Mouse (Mus musculus): Measurements from ENCODE around the gene Rnf114. TPM values are rescaled to one million over a fixed set of nuclear protein-coding genes. Genes with fewer than 3 reads are reported as not detected.

The Rnf114 gene
- total and polyA plus RNA-seq, 2 experiments from 2014 or later: 83.4 to 84.2 TPM

GRCm38 (mm10) chr2:167529935-167530513 is 37.6 kb downstream of the Rnf114 start:
- TF ChIP-seq CTCF (IDR thresholded peaks at IDR 0.05): no peak
- WGBS: 34% methylated on average over 5 of the region's 5 CpGs
- no peaks in the 10 kb centered on the region for H3K27me3 ChIP-seq (ENCODE audit: insufficient read depth, low read length)
- DNase-seq (ENCODE audit: low spot score): no peak
- no peaks in the 10 kb centered on the region for H3K36me3 ChIP-seq (ENCODE audit: insufficient read depth, low read length)
- ATAC-seq (ENCODE audit: low FRiP score): no peak
- no peak overlapping the region for H3K9ac ChIP-seq (replicated peaks; ENCODE audit: low read length, poor library complexity, severe bottlenecking)
- H3K27ac ChIP-seq (ENCODE audit: low read depth, low read length): no peak overlapping the region
- no peak overlapping the region for H3K4me3 ChIP-seq (ENCODE audit: low read depth, low read length)
- no peaks in the 10 kb centered on the region for H3K9me3 ChIP-seq (ENCODE audit: low read length)
- no peaks in the 10 kb centered on the region for H3K4me1 ChIP-seq (ENCODE audit: insufficient read depth, low read length)
- no peak overlapping the region for H3K4me2 ChIP-seq (ENCODE audit: low read depth, low read length, poor library complexity, severe bottlenecking)

DNA sequence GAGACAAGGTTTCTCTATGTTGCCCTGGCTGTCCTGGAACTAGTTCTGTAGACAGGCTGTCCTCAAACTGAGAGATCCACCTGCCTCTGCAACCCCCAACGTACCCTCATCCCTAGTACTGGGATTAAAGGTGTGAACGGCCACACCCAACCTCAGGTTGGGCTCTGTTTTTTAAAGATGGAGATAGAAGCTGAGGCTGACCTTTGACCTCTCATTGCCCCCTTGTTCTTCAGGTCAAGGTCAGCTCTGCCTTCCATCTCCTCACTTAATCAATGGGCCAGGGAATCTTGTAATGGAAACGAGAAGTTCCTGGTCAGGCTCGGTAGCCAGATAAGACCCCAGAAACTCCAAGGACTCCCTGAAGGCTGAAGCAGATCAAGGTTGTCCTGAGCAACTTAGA is 38.1 kb downstream of the Rnf114 start:
- H3K27ac ChIP-seq (ENCODE audit: low read depth, low read length): no peak overlapping the region
- no peak overlapping the region for H3K4me2 ChIP-seq (ENCODE audit: low read depth, low read length, poor library complexity, severe bottlenecking)
- TF ChIP-seq CTCF (IDR thresholded peaks at IDR 0.05): no peak
- no peaks in the 10 kb centered on the region for H3K36me3 ChIP-seq (ENCODE audit: insufficient read depth, low read length)
- no peak for ATAC-seq (ENCODE audit: low FRiP score)
- no peaks in the 10 kb centered on the region for H3K27me3 ChIP-seq (ENCODE audit: insufficient read depth, low read length)
- no peak for DNase-seq (ENCODE audit: low spot score)
- WGBS: 89% methylated on average over 4 of the region's 4 CpGs
- no peaks in the 10 kb centered on the region for H3K9me3 ChIP-seq (ENCODE audit: low read length)
- H3K9ac ChIP-seq (replicated peaks; ENCODE audit: low read length, poor library complexity, severe bottlenecking): no peak overlapping the region
- H3K4me3 ChIP-seq (ENCODE audit: low read depth, low read length): no peak overlapping the region
- no peaks in the 10 kb centered on the region for H3K4me1 ChIP-seq (ENCODE audit: insufficient read depth, low read length)

GRCm38 (mm10) chr2:167532131-167532530 is 39.7 kb downstream of the Rnf114 start:
- WGBS: 17% methylated on average over 13 of the region's 13 CpGs
- Histone ChIP-seq H3K27me3 (ENCODE audit: insufficient read depth, low read length) (peaks cover 10% of the 10 kb centered on the region; the same call in 1 of the 2 replicates), H3K9ac (replicated peaks; ENCODE audit: low read length, poor library complexity, severe bottlenecking) (no peak overlapping the region), H3K27ac (ENCODE audit: low read depth, low read length) (no peak overlapping the region), H3K4me1 (ENCODE audit: insufficient read depth, low read length) (no peaks in the 10 kb centered on the region), H3K4me3 (ENCODE audit: low read depth, low read length) (no peak overlapping the region), H3K9me3 (ENCODE audit: low read length) (no peaks in the 10 kb centered on the region), H3K4me2 (ENCODE audit: low read depth, low read length, poor library complexity, severe bottlenecking) (no peak overlapping the region), H3K36me3 (ENCODE audit: insufficient read depth, low read length) (no peaks in the 10 kb centered on the region)
- peak; percentile 92 for TF ChIP-seq CTCF (IDR thresholded peaks at IDR 0.05)
- no peak for DNase-seq (ENCODE audit: low spot score)
- no peak; the same call in 1 of the 2 replicates for ATAC-seq (ENCODE audit: low FRiP score)

DNA sequence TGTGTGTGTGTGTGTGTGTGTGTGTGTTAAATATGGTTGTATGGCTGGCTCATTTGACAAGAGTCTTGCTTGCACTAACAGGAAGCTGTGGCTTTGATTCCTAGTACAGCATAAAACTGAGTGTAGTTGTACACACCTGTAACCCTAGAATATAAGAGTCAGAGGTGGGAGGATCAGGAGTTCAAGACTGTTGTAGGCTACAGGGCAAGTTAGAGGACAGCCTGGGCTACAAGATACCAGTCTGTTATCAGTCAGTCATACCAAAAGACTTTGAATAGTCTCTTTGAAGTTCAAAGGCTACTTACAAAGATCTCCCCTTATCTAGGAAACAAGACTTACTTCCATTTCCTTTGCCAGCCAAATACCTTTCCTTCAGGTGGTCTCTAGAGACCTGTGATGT is 41.4 kb downstream of the Rnf114 start:
- TF ChIP-seq CTCF (IDR thresholded peaks at IDR 0.05): no peak
- no peak overlapping the region for H3K27ac ChIP-seq (ENCODE audit: low read depth, low read length)
- H3K36me3 ChIP-seq (ENCODE audit: insufficient read depth, low read length): no peaks in the 10 kb centered on the region
- H3K27me3 ChIP-seq (ENCODE audit: insufficient read depth, low read length): peaks cover 21% of the 10 kb centered on the region; the same call in 1 of the 2 replicates
- ATAC-seq (ENCODE audit: low FRiP score) (no peak), DNase-seq (ENCODE audit: low spot score) (no peak)
- no peak overlapping the region for H3K4me2 ChIP-seq (ENCODE audit: low read depth, low read length, poor library complexity, severe bottlenecking)
- H3K4me3 ChIP-seq (ENCODE audit: low read depth, low read length): no peak overlapping the region
- H3K9me3 ChIP-seq (ENCODE audit: low read length): no peaks in the 10 kb centered on the region
- H3K9ac ChIP-seq (replicated peaks; ENCODE audit: low read length, poor library complexity, severe bottlenecking): no peak overlapping the region
- peaks cover 7% of the 10 kb centered on the region for H3K4me1 ChIP-seq (ENCODE audit: insufficient read depth, low read length)

GRCm38 (mm10) chr2:167536320-167536945 is 44.0 kb downstream of the Rnf114 start:
- ATAC-seq (ENCODE audit: low FRiP score): no peak

GRCm38 (mm10) chr2:167537476-167538297 is 45.2 kb downstream of the Rnf114 start, which contains the start of gene Snai1:
Snai1 (plus strand) TSS chr2:167538195.
- Histone ChIP-seq H3K27me3 (ENCODE audit: insufficient read depth, low read length) (peaks cover 36% of the 10 kb centered on the region), H3K4me2 (ENCODE audit: low read depth, low read length, poor library complexity, severe bottlenecking) (peak within 1 kb of the TSS; percentile 93), H3K9me3 (ENCODE audit: low read length) (no peaks in the 10 kb centered on the region), H3K4me3 (ENCODE audit: low read depth, low read length) (peak within 1 kb of the TSS; percentile 49), H3K36me3 (ENCODE audit: insufficient read depth, low read length) (no peaks in the 10 kb centered on the region), H3K9ac (replicated peaks; ENCODE audit: low read length, poor library complexity, severe bottlenecking) (peak within 1 kb of the TSS; percentile 36; the same call in 1 of the 2 replicates), H3K4me1 (ENCODE audit: insufficient read depth, low read length) (peaks cover 7% of the 10 kb centered on the region), H3K27ac (ENCODE audit: low read depth, low read length) (no peak within 1 kb of the TSS)
- peak; percentile 87 for TF ChIP-seq CTCF (IDR thresholded peaks at IDR 0.05)
- ATAC-seq (ENCODE audit: low FRiP score) (peak; percentile 90), DNase-seq (ENCODE audit: low spot score) (peak; percentile 92)
- 2% methylated on average over 56 of the region's 58 CpGs for WGBS

More at GRCm38 (mm10) chr2:167536320-167536945, 44.0 kb downstream of the Rnf114 start:
- Histone ChIP-seq H3K36me3 (ENCODE audit: insufficient read depth, low read length) (no peaks in the 10 kb centered on the region), H3K4me2 (ENCODE audit: low read depth, low read length, poor library complexity, severe bottlenecking) (no peak overlapping the region), H3K4me3 (ENCODE audit: low read depth, low read length) (no peak overlapping the region), H3K9ac (replicated peaks; ENCODE audit: low read length, poor library complexity, severe bottlenecking) (no peak overlapping the region), H3K27ac (ENCODE audit: low read depth, low read length) (no peak overlapping the region), H3K9me3 (ENCODE audit: low read length) (no peaks in the 10 kb centered on the region), H3K4me1 (ENCODE audit: insufficient read depth, low read length) (peaks cover 7% of the 10 kb centered on the region), H3K27me3 (ENCODE audit: insufficient read depth, low read length) (peaks cover 36% of the 10 kb centered on the region)
- TF ChIP-seq CTCF (IDR thresholded peaks at IDR 0.05): no peak
- DNase-seq (ENCODE audit: low spot score): no peak
- WGBS: 56% methylated on average over 10 of the region's 10 CpGs

All from midbrain, postnatal 0 days (tissue).